Mouse (Mus musculus) thymus, adult 2 months (tissue): ENCODE results near the gene B3gnt7. TPM values are rescaled to one million over a fixed set of nuclear protein-coding genes. Genes with fewer than 3 reads are reported as not detected.

Source experiments
- DNase-seq: peaks from one replicate; pipeline ENCODE4 v3.0.0; 2021
- H3K27ac ChIP-seq: fragments of 200-500 bp; 2 replicates; pipeline ENCODE4 v1.5.1; 2012; ENCODE audit warnings: low read length, control low read depth; ENCODE audit not compliant: control insufficient read depth, insufficient read depth
- H3K27me3 ChIP-seq: fragments of 200-500 bp; 2 replicates; pipeline ENCODE4 v1.6.1; 2012; ENCODE audit warnings: mild to moderate bottlenecking, low read length, moderate library complexity, mixed read lengths; ENCODE audit not compliant: control insufficient read depth, insufficient read depth
- H3K36me3 ChIP-seq: fragments of 200-500 bp; 2 replicates; pipeline ENCODE4 v1.6.1; 2012; ENCODE audit warnings: mild to moderate bottlenecking, low read length, moderate library complexity; ENCODE audit not compliant: control insufficient read depth, insufficient read depth
- H3K4me1 ChIP-seq: fragments of 200-500 bp; replicated peaks from 2 replicates; pipeline ENCODE4 v1.6.1; 2012; ENCODE audit warnings: low read length; ENCODE audit not compliant: control insufficient read depth, insufficient read depth
- H3K4me3 ChIP-seq: fragments of 200-500 bp; 2 replicates; pipeline ENCODE4 v1.5.1; 2012; ENCODE audit warnings: mild to moderate bottlenecking, low read length, control low read depth, moderate library complexity; ENCODE audit not compliant: control insufficient read depth, insufficient read depth
- CTCF ChIP-seq: fragments of 200-500 bp; IDR thresholded peaks from 2 replicates; pipeline ENCODE4 v1.5.1; 2012; ENCODE audit warnings: mild to moderate bottlenecking, control low read depth, low read length, moderate library complexity, borderline replicate concordance; ENCODE audit not compliant: control insufficient read depth, poor library complexity, insufficient read depth; ENCODE audit errors: extremely low read depth
- POLR2A ChIP-seq: fragments of 200-500 bp; IDR thresholded peaks from 2 replicates; pipeline ENCODE4 v1.6.1; 2012; ENCODE audit warnings: mild to moderate bottlenecking, low read length, control low read depth, moderate library complexity; ENCODE audit not compliant: control insufficient read depth, poor library complexity, insufficient read depth; ENCODE audit errors: extremely low read depth
- WGBS: fragments of 180-500 bp; shearing (Covaris S2); methylation state at CpG from one replicate; pipeline ENCODE4 v1.1.7; 2018; 5-methylcytosine and 5-hydroxymethylcytosine counted together
- polyA plus RNA-seq: library from polyadenylated mRNA; depleted of rRNA; stranded (reverse); fragments of >200 nt; gene quantifications from 2 replicates; pipeline ENCODE4 v1.2.3, GENCODE M21; 2012

The B3gnt7 gene
- polyA plus RNA-seq, 1 experiment, result 1.5 TPM

GRCm38 (mm10) chr1:86265060-86265459 lies 37.6 kb upstream of the B3gnt7 start:
- no peak overlapping the region for H3K4me3 ChIP-seq
- H3K27ac ChIP-seq, result no peak overlapping the region
- TF ChIP-seq CTCF, result no peak
- TF ChIP-seq POLR2A, result no peak
- H3K4me1 ChIP-seq, result peaks cover 23% of the 10 kb centered on the region
- H3K36me3 ChIP-seq, result no peaks in the 10 kb centered on the region
- H3K27me3 ChIP-seq, result no peaks in the 10 kb centered on the region
- 13% methylated on average over 3 of the region's 3 CpGs for WGBS
- peak; percentile 34 for DNase-seq

DNA sequence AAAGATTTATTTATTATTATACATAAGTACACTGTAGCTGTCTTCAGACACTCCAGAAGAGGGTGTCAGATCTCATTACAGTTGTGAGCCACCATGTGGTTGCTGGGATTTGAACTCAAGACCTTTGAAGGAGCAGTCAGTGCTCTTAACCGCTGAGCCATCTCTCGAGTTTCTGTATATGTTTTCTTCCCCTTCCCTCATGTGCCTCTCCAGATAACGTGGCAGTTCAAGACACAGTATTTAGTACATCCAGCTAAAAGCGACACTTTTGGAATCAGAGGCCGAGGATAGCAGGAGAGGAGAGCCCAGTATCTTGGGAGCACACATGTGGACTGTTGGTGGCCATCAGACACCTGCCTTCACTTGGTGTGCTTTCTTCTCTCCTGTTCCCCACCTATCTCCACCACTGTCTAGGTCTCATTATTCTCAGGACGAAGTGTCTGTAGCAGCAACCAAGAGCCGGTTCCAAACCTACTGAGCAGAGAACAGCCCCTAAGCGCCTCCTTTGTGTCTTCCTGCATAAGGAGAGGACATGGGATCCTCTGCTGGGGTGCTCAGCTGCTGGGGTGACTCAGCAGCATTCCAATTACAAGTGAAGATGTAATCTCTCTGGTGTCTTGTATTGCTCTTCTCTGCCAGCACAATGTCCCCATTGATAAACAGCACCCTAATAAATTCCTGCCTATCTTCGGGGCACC lies 34.0 kb upstream of the B3gnt7 start:
- 89% methylated on average over 9 of the region's 9 CpGs for WGBS
- peaks cover 18% of the 10 kb centered on the region for H3K4me1 ChIP-seq
- H3K36me3 ChIP-seq, result no peaks in the 10 kb centered on the region
- H3K27me3 ChIP-seq, result no peaks in the 10 kb centered on the region
- no peak for DNase-seq
- no peak overlapping the region for H3K27ac ChIP-seq
- H3K4me3 ChIP-seq, result no peak overlapping the region
- no peak for TF ChIP-seq CTCF
- no peak for TF ChIP-seq POLR2A

DNA sequence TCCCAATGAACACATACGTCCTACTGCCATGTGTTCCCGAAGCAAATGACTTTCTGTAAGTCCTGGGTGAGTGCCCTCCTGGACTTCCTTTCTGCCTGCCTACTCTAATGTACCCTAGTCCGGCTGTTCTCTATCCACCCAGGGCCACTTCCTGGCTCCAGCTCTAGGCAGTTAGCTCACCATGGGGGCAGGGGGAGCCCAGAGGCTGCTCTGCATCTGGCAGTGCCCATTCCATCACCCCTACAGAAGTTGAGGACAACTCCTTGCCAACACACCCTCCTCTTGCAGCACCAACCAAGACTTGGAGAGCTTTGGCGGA lies 33.5 kb upstream of the B3gnt7 start:
- no peak overlapping the region for H3K27ac ChIP-seq
- WGBS, result 77% methylated on average over 4 of the region's 4 CpGs
- TF ChIP-seq CTCF, result no peak
- no peak for TF ChIP-seq POLR2A

GRCm38 (mm10) chr1:86271707-86272106 lies 30.9 kb upstream of the B3gnt7 start:
- H3K36me3 ChIP-seq, result no peaks in the 10 kb centered on the region
- DNase-seq, result no peak
- WGBS, result 87% methylated on average over 6 of the region's 6 CpGs
- TF ChIP-seq CTCF, result no peak
- TF ChIP-seq POLR2A, result no peak
- no peak overlapping the region for H3K4me3 ChIP-seq
- H3K27me3 ChIP-seq, result no peaks in the 10 kb centered on the region
- H3K4me1 ChIP-seq, result 0 out of 2 replicates have a peak, but pooled peaks cover 3% of the 10 kb centered on the region
- H3K27ac ChIP-seq, result no peak overlapping the region

More for the DNA sequence above, 33.5 kb upstream of the B3gnt7 start:
- Histone ChIP-seq H3K4me3 (no peak overlapping the region), H3K36me3 (no peaks in the 10 kb centered on the region), H3K27me3 (no peaks in the 10 kb centered on the region), H3K4me1 (peaks cover 13% of the 10 kb centered on the region)
- DNase-seq, result no peak

DNA sequence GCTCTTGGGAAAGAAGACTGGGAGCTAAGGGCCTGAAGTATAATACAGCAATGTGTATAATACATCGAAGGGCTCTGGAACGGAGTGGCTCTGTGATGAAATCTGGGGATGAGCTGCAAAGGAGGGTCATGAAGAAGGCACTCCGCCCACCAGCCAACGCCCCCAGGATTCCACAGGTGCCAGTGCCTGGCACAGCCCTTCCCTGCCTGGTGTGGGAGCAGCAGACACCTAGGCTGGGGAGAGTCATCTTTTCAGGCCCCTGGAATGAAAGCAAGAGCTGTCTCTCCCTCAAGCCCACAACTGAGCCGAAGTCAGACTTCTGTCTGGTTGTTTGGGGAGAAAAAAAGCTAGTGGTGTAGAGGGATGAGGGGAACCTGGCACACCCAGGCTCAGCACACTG lies 25.6 kb upstream of the B3gnt7 start:
- no peak for DNase-seq
- Histone ChIP-seq H3K27ac (no peak overlapping the region), H3K27me3 (no peaks in the 10 kb centered on the region), H3K4me1 (no peaks in the 10 kb centered on the region), H3K4me3 (no peak overlapping the region), H3K36me3 (no peaks in the 10 kb centered on the region)
- TF ChIP-seq POLR2A, result no peak
- no peak for TF ChIP-seq CTCF
- 95% methylated on average over 5 of the region's 5 CpGs for WGBS

DNA sequence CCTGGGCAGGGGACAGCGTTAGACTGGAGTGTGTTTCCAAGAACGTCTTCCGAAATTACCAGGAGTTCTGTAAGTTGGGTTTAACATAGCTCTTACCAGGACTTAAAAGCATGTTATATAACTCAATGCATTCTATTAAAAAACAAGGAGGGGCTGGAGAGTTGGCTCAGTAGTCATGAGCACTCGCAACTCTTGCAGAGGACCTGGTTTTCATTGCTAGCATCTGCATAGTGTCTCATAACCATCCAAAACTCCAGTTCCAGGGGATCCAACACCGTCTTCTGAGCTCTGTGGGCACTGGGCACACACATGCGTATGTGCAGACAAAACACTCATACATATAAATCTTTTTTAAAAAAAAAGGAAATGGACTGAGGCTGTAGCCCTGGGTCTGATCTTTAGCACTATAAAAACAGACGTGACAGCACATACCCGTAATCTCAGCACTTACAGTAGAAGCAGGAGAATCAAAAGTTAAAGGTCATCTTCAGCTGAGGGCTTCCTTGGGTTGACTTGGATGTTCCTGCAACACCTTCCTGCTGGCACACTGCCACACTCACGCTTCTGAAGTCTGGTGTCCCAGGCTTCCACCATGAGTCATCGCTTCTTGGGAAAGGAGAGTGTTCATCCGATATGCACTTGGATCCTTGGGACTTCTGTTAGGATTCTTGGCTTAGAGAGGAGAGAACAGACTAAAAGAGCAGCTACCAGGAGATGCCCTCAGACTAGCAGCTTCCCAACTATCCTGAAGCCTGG lies 20.7 kb upstream of the B3gnt7 start:
- TF ChIP-seq POLR2A, result no peak
- TF ChIP-seq CTCF, result no peak
- DNase-seq, result no peak
- WGBS, result 95% methylated on average over 11 of the region's 11 CpGs
- Histone ChIP-seq H3K4me3 (no peak overlapping the region), H3K27me3 (no peaks in the 10 kb centered on the region), H3K36me3 (no peaks in the 10 kb centered on the region), H3K4me1 (no peaks in the 10 kb centered on the region), H3K27ac (no peak overlapping the region)
